In genomic region chr17:80949895-80950294, GRCm38 (mm10) we compare ENCODE assay signal across 19 mouse cellular contexts. TPM values are rescaled to one million over a fixed set of nuclear protein-coding genes. Genes with fewer than 3 reads are reported as not detected.
"Had no signal": no experiment of that assay in that cellular context is flagged by ENCODE, and none has a peak within 500 bp of the region (broad histone marks: within the 10 kb centered on the region; RNA-seq: fewer than 3 reads in every experiment).

No protein-coding gene starts in this region.

- H3K36me3 ChIP-seq: lung, embryonic 15.5 days; midbrain, embryonic 13.5 days; midbrain, embryonic 15.5 days; neural tube, embryonic 12.5 days; stomach, embryonic 15.5 days had no signal

- H3K9ac ChIP-seq: lung, embryonic 15.5 days; midbrain, embryonic 13.5 days; midbrain, embryonic 15.5 days; neural tube, embryonic 12.5 days; stomach, embryonic 15.5 days had no signal

- H3K9me3 ChIP-seq: lung, embryonic 15.5 days; midbrain, embryonic 13.5 days; midbrain, embryonic 15.5 days; neural tube, embryonic 12.5 days; stomach, embryonic 15.5 days had no signal

- DNase-seq: lung, adult 2 months; lung, postnatal 14 days; lung, postnatal 36 days; right cerebral cortex, postnatal 14 days; thymus, adult 2 months; thymus, postnatal 25 days; thymus, postnatal 4 days had no signal

- H3K27ac ChIP-seq: lung, embryonic 15.5 days; macrophage; midbrain, embryonic 13.5 days; midbrain, embryonic 15.5 days; neural tube, embryonic 12.5 days; stomach, embryonic 15.5 days; stomach, postnatal 0 days had no signal

- ATAC-seq: lung, postnatal 0 days; midbrain, embryonic 13.5 days; midbrain, embryonic 15.5 days had no signal

- H3K4me2 ChIP-seq: lung, embryonic 15.5 days; midbrain, embryonic 11.5 days; midbrain, embryonic 13.5 days; midbrain, embryonic 15.5 days; neural tube, embryonic 12.5 days; stomach, embryonic 15.5 days had no signal

- H3K4me3 ChIP-seq: lung, embryonic 15.5 days; megakaryocyte, embryonic 14.5 days; midbrain, embryonic 13.5 days; midbrain, embryonic 15.5 days; neural tube, embryonic 12.5 days; stomach, embryonic 15.5 days had no signal

- H3K27me3 ChIP-seq: midbrain, embryonic 13.5 days; midbrain, embryonic 15.5 days; neural tube, embryonic 12.5 days had no signal

RNA-seq across cellular contexts. Expression of gene Tmem178, which starts 5.5 kb away (rescaled TPM):
- total RNA-seq: monocyte, adult 5-6 weeks; neutrophil, adult 5-6 weeks had no signal
